Mouse (Mus musculus) bone marrow, adult 2 months (tissue): Measurements from ENCODE around the gene Rcsd1.

Experiments
- CTCF ChIP-seq: fragments of 200-500 bp; IDR thresholded peaks from 2 replicates; pipeline ENCODE4 v1.5.1; 2011; ENCODE audit warnings: low read length, control low read depth; ENCODE audit not compliant: control insufficient read depth, insufficient read depth
- POLR2A ChIP-seq: fragments of 200-500 bp; IDR thresholded peaks from 2 replicates; pipeline ENCODE4 v1.6.1; 2011; ENCODE audit warnings: low read depth, mild to moderate bottlenecking, control low read depth, low read length, borderline replicate concordance; ENCODE audit not compliant: control insufficient read depth

DNA sequence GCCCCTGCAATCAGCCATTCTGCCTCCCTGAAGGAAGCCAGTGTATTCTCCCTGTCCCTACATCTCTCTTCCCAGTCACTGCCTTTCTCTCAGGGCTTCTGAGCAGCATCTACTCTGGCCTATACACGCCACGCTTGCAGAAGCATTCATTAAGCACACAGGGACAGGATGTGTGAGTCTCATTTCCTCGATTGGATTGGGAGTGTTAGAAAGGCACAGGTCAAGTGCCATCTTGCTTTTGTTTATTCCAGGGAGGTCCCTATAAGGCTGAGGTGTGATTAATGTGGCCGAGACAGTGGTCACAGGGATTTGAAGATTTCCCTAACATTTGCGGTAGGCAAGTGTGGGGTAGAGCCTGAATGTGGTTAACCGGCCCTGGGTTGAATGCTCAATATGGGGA is 4.2 kb downstream of the Rcsd1 start:
- TF ChIP-seq POLR2A (no peak), CTCF (no peak)
